Mouse (Mus musculus) C2C12 (cell line): Measurements from ENCODE around the gene Selenom.

ENCODE experiments used
- CEBPB ChIP-seq: IDR thresholded peaks from one replicate; pipeline ENCODE4 v1.6.1; 2011; ENCODE audit warnings: low read depth, mild to moderate bottlenecking, control low read depth, moderate library complexity
- CTCF ChIP-seq: IDR thresholded peaks from one replicate; pipeline ENCODE4 v1.5.1; 2011; ENCODE audit not compliant: control insufficient read depth, insufficient read depth, insufficient read length
- FOSL1 ChIP-seq: IDR thresholded peaks from one replicate; pipeline ENCODE4 v1.8.0; 2011; ENCODE audit warnings: mild to moderate bottlenecking, low read length; ENCODE audit not compliant: poor library complexity, insufficient read depth, severe bottlenecking
- MAX ChIP-seq: IDR thresholded peaks from one replicate; pipeline ENCODE4 v1.6.1; 2011; ENCODE audit warnings: mild to moderate bottlenecking, control low read depth
- MYOD1 ChIP-seq: IDR thresholded peaks from one replicate; pipeline ENCODE4 v1.6.1; 2011; ENCODE audit warnings: low read depth; ENCODE audit not compliant: control insufficient read depth, insufficient read length
- MYOG ChIP-seq: IDR thresholded peaks from one replicate; pipeline ENCODE4 v1.6.1; 2011; ENCODE audit not compliant: control insufficient read depth, insufficient read length; ENCODE audit errors: extremely low read depth
- USF1 ChIP-seq: IDR thresholded peaks from one replicate; pipeline ENCODE4 v1.6.1; 2011; ENCODE audit warnings: low read depth, mild to moderate bottlenecking, control low read depth, moderate library complexity

- TF ChIP-seq CTCF (no peak), MAX (no peak), FOSL1 (no peak), USF1 (no peak), CEBPB (no peak), MYOD1 (no peak), MYOG (no peak)
These were observed 19.6 kb upstream of the Selenom start for GRCm38 (mm10) chr11:3494857-3495256.
